Mouse (Mus musculus) lung, postnatal 14 days (tissue): ENCODE data around the gene Foxn3.

Source experiments
- DNase-seq: peaks from one replicate; pipeline ENCODE4 v3.0.0; 2021

Gene Foxn3

DNA sequence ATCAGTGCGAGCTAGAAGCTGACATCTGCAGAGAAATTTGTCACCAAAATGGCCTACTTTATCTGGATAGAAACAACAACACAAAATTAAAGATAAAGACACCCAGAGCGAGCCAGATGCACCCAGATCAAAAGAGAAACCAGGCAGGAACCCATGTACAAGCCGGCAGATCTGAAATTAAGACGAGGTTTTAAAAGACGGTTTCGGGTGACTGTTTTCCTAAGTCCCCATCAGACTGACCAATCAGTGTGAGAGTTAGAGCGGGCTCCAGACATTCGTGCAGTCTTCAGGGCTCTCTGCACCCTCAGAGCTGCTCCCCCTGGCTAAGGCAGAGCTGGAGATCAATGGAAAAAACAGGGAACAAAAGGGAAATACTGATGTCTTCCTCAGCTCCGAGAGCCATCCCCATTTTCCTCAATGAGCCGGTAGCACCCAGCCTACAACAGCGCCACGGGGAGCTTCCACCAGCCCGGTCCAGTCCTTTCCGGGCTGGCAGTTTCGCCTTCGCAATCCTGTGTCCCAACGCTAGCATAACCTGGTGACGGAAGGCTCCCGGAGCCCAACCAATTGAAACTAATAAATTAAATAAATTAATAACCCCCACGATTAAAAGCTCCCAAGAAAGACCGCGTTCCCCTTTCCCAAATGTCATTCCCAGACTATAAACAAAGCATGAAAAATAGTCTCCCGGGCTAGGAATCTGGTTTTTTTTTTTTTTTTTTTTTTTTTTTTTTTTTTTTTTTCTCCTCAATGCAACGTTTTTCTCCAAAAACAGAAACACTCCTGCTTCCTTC lies 1.1 kb downstream of the Foxn3 start:
- peak; percentile 67 for DNase-seq

DNA sequence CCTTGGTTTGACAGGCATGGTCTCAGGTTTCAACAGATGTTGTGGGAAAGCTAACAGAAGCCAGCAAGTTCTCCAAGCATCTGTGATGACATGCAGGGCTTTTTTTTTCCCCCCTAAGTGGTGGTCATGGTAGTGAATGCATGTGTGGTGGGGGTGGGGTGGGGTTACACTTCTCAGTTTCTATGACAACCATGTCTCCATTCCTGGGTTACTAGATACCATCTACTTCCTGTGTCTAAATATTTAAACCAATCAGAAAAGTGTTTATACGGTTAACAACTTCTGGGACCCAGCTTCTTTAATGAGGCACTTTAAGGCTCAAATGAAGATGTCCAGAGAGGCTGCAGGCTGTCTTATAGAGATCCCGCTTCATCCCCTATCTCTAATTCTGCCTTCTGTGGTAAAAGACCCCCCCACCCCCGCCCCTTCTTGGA lies 2.0 kb downstream of the Foxn3 start:
- no peak for DNase-seq

DNA sequence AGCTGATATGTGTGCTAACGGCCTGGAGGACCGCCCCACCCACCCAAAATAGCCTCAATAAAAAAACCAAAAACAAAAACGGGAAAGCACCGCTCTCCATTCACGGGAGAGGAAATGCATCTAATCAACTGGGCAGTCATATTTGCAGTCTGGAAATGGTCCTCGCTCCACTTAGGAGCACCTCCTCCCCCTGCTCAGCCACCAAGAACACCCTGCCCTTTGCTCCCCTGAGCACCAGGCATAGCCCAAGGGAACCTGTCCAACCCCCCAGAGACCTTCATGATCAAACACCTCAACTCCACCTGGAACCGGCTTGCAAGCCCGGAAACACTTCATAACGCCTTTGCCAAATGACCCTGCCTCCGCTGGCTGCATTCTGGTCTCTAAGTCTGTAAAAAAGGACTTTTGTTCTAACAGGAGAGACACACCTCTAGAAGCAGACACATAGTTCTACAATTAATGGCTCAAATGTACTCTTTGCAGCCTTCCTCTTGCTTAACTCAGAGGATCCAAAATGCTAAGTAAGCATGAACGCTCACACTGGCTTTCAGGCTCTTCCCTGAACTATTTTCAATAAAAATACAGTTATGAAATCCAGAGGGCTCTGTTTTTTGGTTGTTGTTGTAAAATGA lies 2.6 kb downstream of the Foxn3 start:
- no peak for DNase-seq

DNA sequence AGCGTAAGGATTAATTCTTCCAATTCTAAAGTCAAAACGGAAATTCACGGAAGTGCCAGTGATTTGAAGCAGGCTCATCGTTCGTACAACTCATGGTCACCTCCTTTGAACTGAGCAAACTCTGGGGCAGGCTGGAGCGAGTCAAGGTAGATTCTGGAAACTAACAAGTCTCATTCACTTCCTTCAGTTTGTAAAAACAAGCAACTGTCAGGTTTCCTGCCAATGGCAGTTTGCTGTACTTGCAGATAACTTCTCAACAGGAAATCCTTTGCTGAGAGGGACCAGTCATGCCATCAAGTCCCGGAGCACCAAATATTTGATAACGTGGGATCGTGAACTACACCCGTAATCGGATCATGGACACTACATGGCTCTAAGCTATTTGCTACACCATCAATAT lies 3.9 kb downstream of the Foxn3 start:
- DNase-seq = no peak

DNA sequence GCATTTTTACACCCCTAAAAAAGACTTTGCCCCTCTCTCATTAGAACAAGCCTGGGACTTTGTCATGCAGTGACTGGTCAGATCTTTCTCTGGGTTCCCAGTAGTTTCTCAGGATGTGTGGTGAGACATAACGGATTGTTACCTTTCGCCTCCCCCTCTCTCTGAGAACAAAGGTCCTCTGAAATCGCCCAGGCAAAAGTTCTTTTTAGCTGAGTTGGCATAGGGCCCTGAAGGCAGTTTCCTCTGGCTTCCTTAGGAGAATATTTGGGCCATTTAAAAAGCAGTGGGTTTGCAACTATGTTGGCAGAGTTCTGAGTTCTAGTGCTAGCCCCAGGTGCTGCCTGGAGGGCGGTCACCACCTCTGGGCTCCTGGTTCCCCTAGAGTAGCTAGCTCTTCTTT lies 4.9 kb downstream of the Foxn3 start:
- DNase-seq = no peak

DNA sequence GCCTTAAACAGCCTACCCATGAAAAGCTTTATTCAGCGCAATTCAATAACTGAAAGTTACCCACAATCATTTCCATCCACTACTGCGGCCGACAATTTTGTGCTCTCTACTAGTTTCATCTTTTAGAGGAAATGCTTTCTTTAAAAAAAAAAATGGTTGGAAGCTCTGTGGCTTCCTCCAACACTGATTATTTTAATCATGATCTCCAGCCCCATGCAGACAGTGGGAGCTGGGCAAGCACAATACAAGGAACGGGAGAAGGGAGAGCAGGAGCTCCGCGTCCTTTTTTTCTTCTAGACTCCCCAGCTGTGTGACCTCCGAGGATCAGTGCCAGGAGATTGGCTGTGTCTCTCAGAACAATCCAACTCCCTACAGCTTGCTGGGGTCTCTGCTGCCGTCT lies 5.9 kb downstream of the Foxn3 start:
- DNase-seq = no peak

DNA sequence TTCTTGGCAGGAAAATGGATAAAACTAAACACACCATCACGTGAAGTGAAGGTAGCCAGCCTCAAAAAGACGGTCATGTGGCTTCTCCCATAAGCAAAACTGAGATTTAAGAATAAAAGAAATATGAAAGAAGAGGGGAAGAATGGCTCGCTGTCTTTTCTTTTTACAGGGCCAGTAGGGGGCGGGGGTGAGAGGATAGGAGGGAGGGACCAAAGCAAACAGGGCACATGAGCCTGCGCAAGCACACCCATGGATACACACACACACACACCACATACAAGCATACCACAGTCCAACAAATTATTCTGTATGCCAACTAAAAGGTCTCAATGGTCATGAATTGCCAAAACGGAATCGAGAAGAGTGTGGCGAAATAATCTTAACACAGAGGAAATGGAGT lies 12.8 kb downstream of the Foxn3 start:
- no peak for DNase-seq

DNA sequence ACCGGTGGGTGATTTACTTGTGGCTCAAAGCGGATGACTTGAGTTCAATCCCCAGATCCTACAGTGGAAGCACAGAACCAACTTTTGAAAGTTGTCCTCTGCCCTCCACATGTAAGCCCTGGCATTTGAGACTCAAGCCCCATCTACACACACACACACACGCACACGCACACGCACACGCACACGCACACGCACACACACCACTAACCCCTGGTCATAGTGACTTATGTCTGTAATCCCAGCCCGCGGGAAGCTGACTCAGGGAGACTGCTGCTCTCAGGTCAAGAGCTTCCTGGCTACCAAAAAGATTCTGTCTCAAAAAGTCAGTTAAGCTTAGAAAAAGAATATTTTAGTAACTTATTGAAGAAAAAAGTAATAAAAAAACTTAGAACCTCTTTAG lies 13.6 kb downstream of the Foxn3 start:
- DNase-seq = no peak

DNA sequence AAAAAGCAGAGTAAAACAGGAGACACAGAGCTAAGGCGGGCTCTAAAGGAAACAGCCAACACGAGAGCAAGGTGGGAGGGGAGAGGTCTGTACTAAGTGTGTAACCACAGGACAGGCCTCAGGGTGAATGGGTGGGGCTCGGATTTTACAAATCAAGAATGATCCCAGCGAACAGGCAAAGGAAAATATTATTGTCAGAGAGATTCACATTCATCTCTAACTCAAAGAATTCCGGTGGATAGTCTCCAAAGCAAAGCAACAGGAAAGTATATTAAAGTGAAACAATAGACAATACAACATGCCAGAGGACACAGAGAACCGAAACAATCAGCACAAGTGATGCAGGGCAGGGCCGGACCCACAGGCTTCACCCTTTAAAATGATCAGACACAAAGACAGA lies 15.0 kb downstream of the Foxn3 start:
- DNase-seq = no peak

DNA sequence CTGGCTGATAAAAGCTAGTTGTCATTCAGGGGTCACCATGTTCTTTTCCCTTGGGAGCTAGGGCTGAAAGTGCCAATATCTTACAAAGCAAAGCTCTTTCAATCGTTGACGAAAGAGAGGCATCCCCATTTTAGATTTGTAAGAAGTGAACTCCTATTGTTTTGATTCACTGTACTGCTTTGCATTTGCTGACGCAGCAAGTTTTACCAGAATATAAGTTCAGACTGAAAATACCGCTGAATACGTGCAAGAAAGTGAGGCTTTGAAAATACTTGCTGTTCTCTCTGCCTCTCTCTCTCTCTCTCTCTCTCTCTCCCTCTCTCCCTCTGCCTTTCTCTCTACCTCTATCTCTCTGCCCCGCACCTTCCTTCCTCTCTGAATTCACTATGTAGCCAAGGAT lies 16.1 kb downstream of the Foxn3 start:
- DNase-seq = no peak

DNA sequence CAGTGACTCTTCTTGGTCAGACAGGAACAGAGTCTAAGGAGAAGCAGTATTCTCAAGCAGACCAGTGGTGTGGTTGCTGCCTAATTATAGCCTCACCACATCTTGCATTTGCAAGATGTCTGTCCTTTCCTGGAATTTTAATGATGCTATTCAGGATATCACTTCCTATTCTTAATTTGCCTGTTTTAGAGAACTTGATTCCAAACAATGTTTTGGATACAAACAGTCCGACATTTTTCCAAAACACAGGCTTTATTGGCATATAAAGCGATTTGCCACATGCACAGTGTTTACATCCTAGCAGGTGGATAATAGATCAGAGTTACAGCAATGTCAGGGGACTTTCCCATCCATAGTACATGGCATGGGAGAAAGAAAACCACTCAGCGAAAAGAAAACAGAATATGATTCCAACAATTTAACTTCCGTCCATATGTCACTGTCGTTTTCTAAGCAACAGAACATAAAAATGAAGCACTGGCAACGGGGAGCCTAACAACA lies 18.1 kb downstream of the Foxn3 start:
- no peak for DNase-seq

DNA sequence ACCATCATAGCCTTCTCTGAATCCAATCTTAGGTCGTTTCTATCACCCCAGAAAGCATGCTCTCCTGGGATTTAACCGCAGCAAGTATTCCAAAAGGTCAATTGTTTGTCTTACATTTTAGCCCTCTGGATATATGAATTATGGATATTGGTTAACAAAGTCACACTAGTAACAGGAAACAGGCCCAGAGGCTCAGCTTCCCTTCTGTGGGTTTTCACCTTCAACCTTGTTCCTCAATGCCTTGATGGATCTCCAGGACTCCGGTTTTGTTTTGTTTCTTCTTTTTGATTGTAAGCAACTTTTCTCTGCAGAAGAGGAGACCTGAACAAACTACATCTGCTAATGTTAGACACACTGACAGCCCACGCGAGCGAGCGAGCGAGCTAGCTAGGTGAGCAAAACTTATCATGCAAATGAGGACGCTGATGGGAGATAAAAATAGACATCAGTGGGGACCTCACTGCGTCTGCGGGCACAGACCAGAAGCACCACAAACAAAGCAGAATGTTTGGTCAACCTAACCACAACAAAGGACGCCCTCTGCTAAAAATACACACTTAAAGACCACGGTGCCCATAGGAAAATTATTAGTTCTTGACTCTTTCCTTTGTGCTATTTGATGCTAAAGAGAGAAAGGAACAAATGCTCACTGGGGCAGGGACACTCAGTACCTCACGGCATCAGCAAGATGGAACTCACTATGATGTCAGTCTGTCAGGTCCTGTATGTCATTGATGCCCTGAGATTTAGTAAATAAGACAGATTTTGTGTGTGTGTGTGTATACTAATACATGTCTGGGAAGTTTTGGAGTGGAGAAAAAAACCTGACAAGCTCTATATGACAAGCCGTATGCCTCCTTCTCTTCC lies 18.9 kb downstream of the Foxn3 start:
- no peak for DNase-seq

DNA sequence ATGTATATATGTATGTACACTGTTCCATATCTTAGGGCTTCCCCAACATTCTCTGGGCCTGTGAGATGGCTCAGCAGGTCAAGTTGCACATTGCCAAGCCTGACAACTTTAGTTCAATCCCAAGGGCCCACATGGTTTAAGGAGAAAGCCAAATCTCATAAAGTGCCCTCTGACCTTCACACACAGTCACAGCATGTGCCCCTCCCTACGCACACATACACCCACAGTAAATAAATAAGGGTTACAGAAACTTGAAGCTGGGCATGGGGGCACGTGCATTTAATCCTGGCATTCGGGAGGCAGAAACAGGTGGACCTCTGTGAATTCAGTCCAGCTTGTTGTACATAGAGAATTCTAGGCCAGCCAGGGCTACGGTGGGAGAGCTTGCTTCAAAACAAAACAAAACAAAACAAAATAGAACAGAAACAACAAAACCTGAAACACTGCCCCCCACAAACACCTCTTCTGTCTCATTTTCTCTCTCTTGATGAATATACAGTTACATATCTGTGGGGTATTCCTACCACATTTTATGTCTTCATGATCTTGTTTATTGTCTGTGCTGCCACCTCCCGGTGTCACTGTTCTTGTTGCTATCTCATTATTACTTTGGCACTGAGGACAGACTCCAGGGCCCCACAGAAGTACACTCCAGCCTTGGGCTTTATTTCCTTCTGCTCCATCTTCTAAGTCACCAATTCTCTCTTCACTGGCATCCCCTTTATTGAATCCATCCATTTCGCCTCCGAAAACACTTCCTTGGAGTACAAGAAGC lies 19.8 kb downstream of the Foxn3 start:
- DNase-seq = no peak

DNA sequence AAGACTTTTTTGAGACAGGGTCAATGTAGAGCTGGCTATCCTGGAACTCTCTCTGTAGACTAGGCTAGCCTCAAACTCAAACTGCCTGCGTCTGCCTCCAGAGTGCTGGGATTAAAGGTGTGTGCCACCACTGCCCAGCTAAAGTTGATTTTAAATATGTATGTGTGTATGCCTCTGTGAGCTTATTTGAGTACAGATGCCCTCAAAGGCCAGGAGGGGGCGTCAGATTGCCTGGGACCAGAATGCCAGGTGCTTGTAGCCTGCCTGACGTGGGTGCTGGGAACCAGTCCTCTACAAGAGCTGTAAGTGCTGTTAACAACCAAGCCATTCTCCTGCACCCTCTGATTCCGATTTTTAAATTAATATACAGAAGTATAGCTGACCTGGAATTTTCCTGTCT lies 23.2 kb downstream of the Foxn3 start:
- no peak for DNase-seq

DNA sequence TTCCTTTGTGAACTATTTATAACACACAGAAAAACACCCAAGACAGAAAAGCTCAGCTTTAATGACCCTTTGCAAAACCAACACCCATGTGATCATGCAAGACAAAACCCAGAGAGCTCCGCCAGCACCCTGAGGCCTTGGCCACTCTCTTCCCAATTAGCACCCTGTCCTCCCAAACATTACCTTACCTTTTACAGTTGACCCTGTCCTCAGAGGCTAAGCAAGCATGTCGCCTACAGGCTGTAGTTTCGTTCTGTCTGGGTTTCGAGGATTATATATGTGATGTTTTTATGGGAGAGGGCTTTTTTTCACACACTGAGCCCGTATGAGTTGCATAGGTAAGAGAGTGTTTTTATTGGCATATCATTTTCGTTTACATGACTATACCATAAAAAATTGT lies 26.1 kb downstream of the Foxn3 start:
- DNase-seq = no peak

DNA sequence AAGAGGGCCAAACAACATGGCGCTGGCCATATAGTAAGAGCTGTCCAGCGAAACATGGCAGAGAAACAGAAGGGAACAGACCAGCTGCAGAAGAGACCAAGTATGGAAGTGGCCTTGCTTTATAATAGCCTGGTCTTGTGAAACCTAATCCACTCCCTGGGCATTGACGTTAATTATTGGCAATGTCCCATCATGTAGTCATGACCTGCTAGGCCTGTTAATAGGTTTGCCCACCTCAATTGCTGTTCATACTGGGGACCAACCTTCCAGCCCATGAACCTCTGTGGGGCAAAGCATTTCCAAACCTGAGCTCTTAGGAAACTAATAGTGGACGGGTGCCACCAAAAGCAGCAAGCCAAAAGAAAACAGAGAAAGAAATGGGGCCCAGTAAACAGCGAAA lies 27.0 kb downstream of the Foxn3 start:
- DNase-seq = no peak

DNA sequence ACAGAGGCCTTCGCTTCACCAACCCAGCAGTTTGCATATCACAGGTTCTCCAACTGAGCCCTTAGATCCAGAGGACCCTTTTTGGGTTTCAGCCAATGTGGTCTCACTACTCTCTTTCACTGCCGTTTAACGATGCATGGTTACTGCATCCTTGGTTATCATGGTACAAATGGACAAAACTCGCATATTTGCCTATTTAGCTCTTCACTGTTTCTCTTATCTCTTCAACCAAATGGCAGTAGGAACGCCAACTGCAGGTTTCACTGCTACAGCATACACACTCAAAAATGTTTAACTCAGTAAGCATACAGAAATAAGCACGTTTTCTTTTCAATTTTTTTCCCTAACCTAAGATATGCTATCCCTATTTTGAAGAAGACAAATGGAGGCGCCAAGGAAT lies 31.0 kb downstream of the Foxn3 start:
- no peak for DNase-seq

DNA sequence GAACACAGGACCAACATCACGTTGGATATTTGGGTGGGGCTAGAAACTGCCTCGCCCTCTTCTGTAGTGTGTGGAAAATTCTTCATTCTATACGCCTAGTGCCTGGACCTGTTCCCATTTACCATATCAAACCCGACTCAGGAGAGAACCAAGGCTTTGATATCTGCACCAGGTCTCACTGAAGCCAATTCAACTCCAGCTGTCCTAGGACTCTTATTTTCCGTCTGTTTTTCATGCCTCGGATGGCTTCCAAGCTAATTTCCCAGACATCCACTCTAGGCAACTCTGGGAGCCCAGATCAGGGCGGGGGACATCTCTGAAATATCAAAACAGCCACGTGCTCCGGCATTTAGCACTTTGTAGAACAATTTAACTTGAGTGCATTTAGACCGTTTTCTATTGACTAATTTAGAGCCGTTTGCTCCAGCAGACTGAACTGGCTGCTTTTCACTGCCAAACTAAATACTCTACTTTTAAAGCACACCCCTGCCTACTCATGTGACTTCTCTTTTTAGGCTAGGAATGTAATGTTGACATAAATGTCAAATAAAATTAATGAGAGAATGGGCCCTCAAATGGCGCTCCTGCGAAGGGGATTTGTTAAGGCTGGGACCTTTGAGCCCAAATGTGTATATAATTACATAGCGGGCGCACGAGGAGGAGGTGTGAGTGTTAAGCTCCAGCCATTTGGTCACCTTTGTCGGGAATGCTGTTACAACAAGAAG lies 33.5 kb downstream of the Foxn3 start:
- DNase-seq = peak; percentile 42

DNA sequence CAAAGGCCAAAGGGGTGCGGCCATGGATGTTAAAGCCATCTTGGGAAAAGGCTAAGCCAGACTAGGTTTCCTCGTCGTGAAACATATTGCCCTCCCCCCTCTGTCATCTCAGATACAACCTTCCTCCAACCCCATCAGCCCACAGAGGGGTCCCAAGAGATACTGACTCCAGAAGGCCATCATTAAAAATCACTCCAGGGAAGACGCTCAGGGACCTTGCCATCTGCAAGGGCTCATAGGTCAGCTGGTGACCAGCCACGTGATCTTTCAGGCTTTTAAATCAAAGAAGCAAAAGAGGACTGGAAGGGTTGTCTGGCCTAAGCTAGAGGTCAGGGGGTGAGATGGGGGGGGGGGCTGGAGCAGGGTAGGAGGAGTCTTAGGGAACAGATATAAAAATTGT lies 34.4 kb downstream of the Foxn3 start:
- DNase-seq = no peak

DNA sequence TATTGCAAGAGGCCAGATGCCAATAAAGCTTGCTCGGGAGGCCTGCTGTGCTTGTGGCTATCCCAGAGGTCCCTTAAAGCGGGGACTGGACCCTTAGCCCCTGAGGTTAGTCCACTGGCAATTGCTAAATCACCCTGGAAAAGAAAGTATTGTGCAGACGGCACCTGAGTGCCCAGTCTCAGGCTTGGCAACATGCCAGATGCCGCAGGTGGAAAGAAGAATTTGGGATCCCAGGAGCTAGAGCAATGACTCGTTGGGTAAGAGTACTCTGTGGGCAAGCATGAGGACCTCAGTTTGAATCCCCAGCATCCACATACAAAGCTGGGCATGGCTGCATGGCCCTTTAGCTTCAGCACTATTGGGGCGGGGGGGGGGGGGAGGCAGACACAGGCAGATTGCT lies 35.9 kb downstream of the Foxn3 start:
- DNase-seq = no peak

DNA sequence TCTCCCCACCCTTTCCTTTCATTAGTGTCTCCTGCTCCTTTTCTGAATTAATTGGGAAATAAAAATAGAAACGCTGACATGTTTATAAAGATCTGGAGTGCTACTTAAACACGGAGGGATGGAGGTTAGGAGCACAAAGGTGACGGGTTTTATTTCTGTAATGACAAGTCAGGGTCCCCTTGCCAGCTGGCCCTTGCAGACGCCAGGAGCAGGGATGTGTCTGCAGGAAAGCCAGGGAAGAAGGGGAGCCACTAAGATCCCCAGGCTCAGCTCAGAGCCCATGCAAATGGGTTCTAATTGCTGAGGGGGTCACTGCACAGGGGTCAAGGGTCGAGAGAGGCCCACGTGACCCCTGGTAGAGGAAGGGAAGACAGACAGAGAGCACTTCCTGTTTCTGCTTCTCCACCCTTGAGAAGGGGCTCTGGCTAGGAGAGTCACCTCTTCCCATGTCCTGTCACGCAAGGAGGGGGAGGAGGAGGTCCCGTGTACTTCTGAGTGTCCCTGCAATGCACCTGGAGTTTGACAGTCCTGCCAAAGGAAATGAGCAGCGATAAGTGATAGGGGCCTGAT lies 36.7 kb downstream of the Foxn3 start:
- no peak for DNase-seq

DNA sequence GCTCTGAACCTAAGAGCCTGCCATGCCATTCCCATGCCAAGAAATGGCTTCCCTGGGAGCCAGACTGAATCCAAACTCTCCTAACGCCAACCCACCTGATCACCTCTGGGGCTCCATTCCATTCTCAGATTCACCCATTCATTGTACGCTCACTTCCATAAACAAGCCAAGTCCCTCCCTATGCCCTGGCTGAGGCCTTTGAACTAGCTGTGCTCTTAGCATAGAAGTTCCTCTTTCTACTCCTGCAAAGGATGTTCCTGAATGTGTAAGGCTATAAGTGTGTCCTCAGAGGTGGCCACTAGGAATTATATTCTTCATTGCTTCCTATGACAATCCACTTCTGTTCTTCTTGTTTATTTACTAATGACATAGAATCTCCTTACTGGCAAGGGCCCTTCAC lies 40.5 kb downstream of the Foxn3 start:
- no peak for DNase-seq
